Mouse (Mus musculus): ENCODE data around the gene Klri1. TPM values are rescaled to one million over a fixed set of nuclear protein-coding genes. Genes with fewer than 3 reads are reported as not detected.
"Not testable (repeated sequence)": the region's sequence is repeated elsewhere in the genome, so short reads cannot be mapped to it uniquely, and the experiment has no call there.

The Klri1 gene
- not detected in 2 replicates for polyA plus RNA-seq (2016; fragmentation: Nextera tagmentation; extraction: Ambion mirVana)

GRCm38 (mm10) chr6:129717032-129717431 lies at the start of gene Klri1:
TSS of gene Klri1 (minus strand) at chr6:129717132.
- no peak within 1 kb of the TSS for H3K4me3 ChIP-seq

GRCm38 (mm10) chr6:129747654-129748032 lies 30.7 kb upstream of the Klri1 start:
- no peak overlapping the region for H3K27ac ChIP-seq (replicated peaks)
- no peaks in the 10 kb centered on the region for H3K27me3 ChIP-seq (replicated peaks; ENCODE audit: low read depth, poor library complexity, severe bottlenecking)
- no peaks in the 10 kb centered on the region for H3K36me3 ChIP-seq (replicated peaks)
- H3K4me1 ChIP-seq: no peaks in the 10 kb centered on the region
- WGBS: 90% methylated on average over 3 of the region's 3 CpGs
- H3K4me3 ChIP-seq: no peak overlapping the region
- DNase-seq (ENCODE audit: low spot score): no peak
- H3K9me3 ChIP-seq: peaks cover 14% of the 10 kb centered on the region

More at GRCm38 (mm10) chr6:129717032-129717431, at the start of gene Klri1:
- no peak for DNase-seq (ENCODE audit: low spot score)
- 93% methylated on average over 4 of the region's 4 CpGs for WGBS
- Histone ChIP-seq H3K4me1 (no peaks in the 10 kb centered on the region), H3K27ac (replicated peaks) (no peak within 1 kb of the TSS), H3K9me3 (peaks cover 8% of the 10 kb centered on the region; the same call in 1 of the 2 replicates), H3K27me3 (replicated peaks; ENCODE audit: low read depth, poor library complexity, severe bottlenecking) (no peaks in the 10 kb centered on the region), H3K36me3 (replicated peaks) (no peaks in the 10 kb centered on the region)

GRCm38 (mm10) chr6:129747016-129747653 lies 30.2 kb upstream of the Klri1 start:
- no peak for DNase-seq (ENCODE audit: low spot score)
- Histone ChIP-seq H3K36me3 (replicated peaks) (no peaks in the 10 kb centered on the region), H3K27ac (replicated peaks) (no peak overlapping the region), H3K4me1 (no peaks in the 10 kb centered on the region), H3K27me3 (replicated peaks; ENCODE audit: low read depth, poor library complexity, severe bottlenecking) (no peaks in the 10 kb centered on the region), H3K4me3 (no peak overlapping the region), H3K9me3 (peaks cover 15% of the 10 kb centered on the region)
- 86% methylated on average over 4 of the region's 4 CpGs for WGBS

GRCm38 (mm10) chr6:129746151-129746550 lies 29.2 kb upstream of the Klri1 start:
- no peak for DNase-seq (ENCODE audit: low spot score)
- no peak overlapping the region for H3K27ac ChIP-seq (replicated peaks)
- peaks cover 18% of the 10 kb centered on the region for H3K9me3 ChIP-seq
- no peaks in the 10 kb centered on the region for H3K4me1 ChIP-seq
- H3K27me3 ChIP-seq (replicated peaks; ENCODE audit: low read depth, poor library complexity, severe bottlenecking): no peaks in the 10 kb centered on the region
- H3K4me3 ChIP-seq: no peak overlapping the region
- 67% methylated on average over 3 of the region's 3 CpGs for WGBS
- no peaks in the 10 kb centered on the region for H3K36me3 ChIP-seq (replicated peaks)

- DNase-seq (ENCODE audit: low spot score): no peak
- H3K4me1 ChIP-seq: no peaks in the 10 kb centered on the region
- no peaks in the 10 kb centered on the region for H3K36me3 ChIP-seq (replicated peaks)
- H3K4me3 ChIP-seq: no peak within 1 kb of the TSS
- peaks cover 4% of the 10 kb centered on the region; the same call in 1 of the 2 replicates for H3K9me3 ChIP-seq
- WGBS: 79% methylated on average over 2 of the region's 2 CpGs
- H3K27ac ChIP-seq (replicated peaks): no peak within 1 kb of the TSS
- H3K27me3 ChIP-seq (replicated peaks; ENCODE audit: low read depth, poor library complexity, severe bottlenecking): no peaks in the 10 kb centered on the region
These were observed 23.3 kb upstream of the Klri1 start, which contains the start of gene Klri2 for GRCm38 (mm10) chr6:129740069-129740721. TSS of gene Klri2 (minus strand) at chr6:129740484.

- Histone ChIP-seq H3K27ac (replicated peaks) (no peak overlapping the region), H3K27me3 (replicated peaks; ENCODE audit: low read depth, poor library complexity, severe bottlenecking) (no peaks in the 10 kb centered on the region), H3K4me3 (no peak overlapping the region), H3K9me3 (no peaks in the 10 kb centered on the region), H3K4me1 (no peaks in the 10 kb centered on the region), H3K36me3 (replicated peaks) (no peaks in the 10 kb centered on the region)
- DNase-seq (ENCODE audit: low spot score): no peak
These were observed 19.5 kb upstream of the Klri1 start for GRCm38 (mm10) chr6:129736414-129736813.

GRCm38 (mm10) chr6:129727237-129727636 lies 10.3 kb upstream of the Klri1 start:
- H3K27ac ChIP-seq (replicated peaks): no peak overlapping the region
- no peaks in the 10 kb centered on the region for H3K4me1 ChIP-seq
- H3K36me3 ChIP-seq (replicated peaks): no peaks in the 10 kb centered on the region
- H3K4me3 ChIP-seq: no peak overlapping the region
- no peaks in the 10 kb centered on the region for H3K27me3 ChIP-seq (replicated peaks; ENCODE audit: low read depth, poor library complexity, severe bottlenecking)
- WGBS: 86% methylated on average over 1 of the region's 1 CpGs
- H3K9me3 ChIP-seq: no peaks in the 10 kb centered on the region
- DNase-seq (ENCODE audit: low spot score): no peak

GRCm38 (mm10) chr6:129721390-129721789 lies 4.5 kb upstream of the Klri1 start:
- no peaks in the 10 kb centered on the region for H3K27me3 ChIP-seq (replicated peaks; ENCODE audit: low read depth, poor library complexity, severe bottlenecking)
- H3K4me3 ChIP-seq: no peak overlapping the region
- no peaks in the 10 kb centered on the region for H3K36me3 ChIP-seq (replicated peaks)
- H3K9me3 ChIP-seq: peaks cover 5% of the 10 kb centered on the region; the same call in 1 of the 2 replicates
- H3K4me1 ChIP-seq: no peaks in the 10 kb centered on the region
- WGBS: 54% methylated on average over 1 of the region's 1 CpGs
- H3K27ac ChIP-seq (replicated peaks): no peak overlapping the region
- DNase-seq (ENCODE audit: low spot score): no peak

- H3K27me3 ChIP-seq (replicated peaks; ENCODE audit: low read depth, poor library complexity, severe bottlenecking): no peaks in the 10 kb centered on the region
- H3K9me3 ChIP-seq: peaks cover 5% of the 10 kb centered on the region; the same call in 1 of the 2 replicates
- no peak overlapping the region for H3K27ac ChIP-seq (replicated peaks)
- no peak for DNase-seq (ENCODE audit: low spot score)
- 46% methylated on average over 3 of the region's 3 CpGs for WGBS
- H3K4me1 ChIP-seq: no peaks in the 10 kb centered on the region
- H3K36me3 ChIP-seq (replicated peaks): no peaks in the 10 kb centered on the region
- H3K4me3 ChIP-seq: no peak overlapping the region
These were observed 3.6 kb upstream of the Klri1 start for GRCm38 (mm10) chr6:129720487-129720886.

- no peak for DNase-seq (ENCODE audit: low spot score)
- 46% methylated on average over 1 of the region's 1 CpGs for WGBS
- H3K27me3 ChIP-seq (replicated peaks; ENCODE audit: low read depth, poor library complexity, severe bottlenecking): no peaks in the 10 kb centered on the region
These were observed 3.4 kb downstream of the Klri1 start for GRCm38 (mm10) chr6:129713566-129713965.

GRCm38 (mm10) chr6:129691436-129691835 lies 25.5 kb downstream of the Klri1 start:
- 84% methylated on average over 10 of the region's 10 CpGs for WGBS
- H3K4me1 ChIP-seq; H3K27me3 ChIP-seq (replicated peaks; ENCODE audit: low read depth, poor library complexity, severe bottlenecking); H3K27ac ChIP-seq (replicated peaks); DNase-seq (ENCODE audit: low spot score); H3K4me3 ChIP-seq; H3K36me3 ChIP-seq (replicated peaks); H3K9me3 ChIP-seq: not testable (repeated sequence)

More at GRCm38 (mm10) chr6:129713566-129713965, 3.4 kb downstream of the Klri1 start:
- H3K4me1 ChIP-seq: no peaks in the 10 kb centered on the region
- H3K36me3 ChIP-seq (replicated peaks): no peaks in the 10 kb centered on the region
- no peak overlapping the region for H3K27ac ChIP-seq (replicated peaks)
- H3K9me3 ChIP-seq: 0 out of 2 replicates have a peak, but pooled peaks cover 5% of the 10 kb centered on the region
- H3K4me3 ChIP-seq: no peak overlapping the region

GRCm38 (mm10) chr6:129680379-129680778 lies 36.6 kb downstream of the Klri1 start:
- no peaks in the 10 kb centered on the region for H3K36me3 ChIP-seq (replicated peaks)
- 74% methylated on average over 1 of the region's 1 CpGs for WGBS
- H3K4me1 ChIP-seq: no peaks in the 10 kb centered on the region
- H3K27ac ChIP-seq (replicated peaks): no peak overlapping the region
- 0 out of 2 replicates have a peak, but pooled peaks cover 4% of the 10 kb centered on the region for H3K9me3 ChIP-seq
- no peak overlapping the region for H3K4me3 ChIP-seq
- DNase-seq (ENCODE audit: low spot score): no peak
- H3K27me3 ChIP-seq (replicated peaks; ENCODE audit: low read depth, poor library complexity, severe bottlenecking): no peaks in the 10 kb centered on the region

GRCm38 (mm10) chr6:129678873-129679272 lies 38.1 kb downstream of the Klri1 start, which contains the start of gene Klrc1:
TSS of gene Klrc1 (minus strand) at chr6:129678973.
- DNase-seq (ENCODE audit: low spot score): no peak
- Histone ChIP-seq H3K27me3 (replicated peaks; ENCODE audit: low read depth, poor library complexity, severe bottlenecking) (no peaks in the 10 kb centered on the region), H3K4me1 (no peaks in the 10 kb centered on the region), H3K27ac (replicated peaks) (no peak within 1 kb of the TSS), H3K4me3 (no peak within 1 kb of the TSS), H3K9me3 (no peaks in the 10 kb centered on the region), H3K36me3 (replicated peaks) (no peaks in the 10 kb centered on the region)
- WGBS: 77% methylated on average over 3 of the region's 3 CpGs
